Mouse (Mus musculus) forebrain, embryonic 11.5 days (tissue): ENCODE data around the gene Fuca1. TPM values are rescaled to one million over a fixed set of nuclear protein-coding genes. Genes with fewer than 3 reads are reported as not detected.
A peak's percentile ranks its signal among the peaks of the same experiment; 100 is the strongest.

ENCODE experiments used
- ATAC-seq: fragments of 200-750 bp; cut with Nextera tagmentation; replicated peaks from 2 replicates; pipeline ENCODE4 v1.8.0; 2017; ENCODE audit warnings: moderate TSS enrichment; ENCODE audit not compliant: low FRiP score
- DNase-seq: peaks from one replicate; pipeline ENCODE4 v3.0.0-alpha.2; 2017; ENCODE audit warnings: low spot score
- H3K27ac ChIP-seq: fragments of 300-500 bp; sonication (generic); 2 replicates; pipeline ENCODE4 v1.5.1; 2014; ENCODE audit warnings: low read depth, low read length
- H3K27me3 ChIP-seq: fragments of 300-500 bp; sonication (generic); 2 replicates; pipeline ENCODE4 v1.6.1; 2014; ENCODE audit warnings: mild to moderate bottlenecking, low read length, mixed read lengths; ENCODE audit not compliant: control insufficient read depth, insufficient read depth
- H3K36me3 ChIP-seq: fragments of 300-500 bp; sonication (generic); 2 replicates; pipeline ENCODE4 v1.6.1; 2014; ENCODE audit warnings: mild to moderate bottlenecking, low read length, moderate library complexity, mixed read lengths; ENCODE audit not compliant: control insufficient read depth, insufficient read depth
- H3K4me1 ChIP-seq: fragments of 300-500 bp; sonication (generic); replicated peaks from 2 replicates; pipeline ENCODE4 v1.6.1; 2014; ENCODE audit warnings: low read length, mixed read lengths; ENCODE audit not compliant: control insufficient read depth, insufficient read depth
- H3K4me2 ChIP-seq: fragments of 300-500 bp; sonication (generic); 2 replicates; pipeline ENCODE4 v1.6.1; 2014; ENCODE audit warnings: low read depth, mild to moderate bottlenecking, low read length, moderate library complexity, mixed read lengths; ENCODE audit not compliant: severe bottlenecking
- H3K4me3 ChIP-seq: fragments of 300-500 bp; sonication (generic); 2 replicates; pipeline ENCODE4 v1.5.1; 2014; ENCODE audit warnings: low read depth, low read length
- H3K9ac ChIP-seq: fragments of 300-500 bp; sonication (generic); 2 replicates; pipeline ENCODE4 v1.6.1; 2014; ENCODE audit warnings: low read length
- H3K9me3 ChIP-seq: fragments of 300-500 bp; sonication (generic); 2 replicates; pipeline ENCODE4 v1.6.1; 2016; ENCODE audit warnings: low read length, mixed read lengths; ENCODE audit not compliant: control insufficient read depth
- WGBS: fragments of 180-500 bp; shearing (Covaris S2); extraction: QIAGEN DNeasy Blood & Tissue Kit; methylation state at CpG from one replicate; pipeline ENCODE4 v1.1.7; 2014; 5-methylcytosine and 5-hydroxymethylcytosine counted together
- polyA plus RNA-seq: library from polyadenylated mRNA; unstranded; fragments of >200 nt; fragmentation: Nextera tagmentation; extraction: Ambion mirVana; gene quantifications from 2 replicates; pipeline ENCODE4 v1.2.1, GENCODE M21; 2014

Gene Fuca1
- polyA plus RNA-seq, 1 experiment from 2014 or later = 49.2 TPM

DNA sequence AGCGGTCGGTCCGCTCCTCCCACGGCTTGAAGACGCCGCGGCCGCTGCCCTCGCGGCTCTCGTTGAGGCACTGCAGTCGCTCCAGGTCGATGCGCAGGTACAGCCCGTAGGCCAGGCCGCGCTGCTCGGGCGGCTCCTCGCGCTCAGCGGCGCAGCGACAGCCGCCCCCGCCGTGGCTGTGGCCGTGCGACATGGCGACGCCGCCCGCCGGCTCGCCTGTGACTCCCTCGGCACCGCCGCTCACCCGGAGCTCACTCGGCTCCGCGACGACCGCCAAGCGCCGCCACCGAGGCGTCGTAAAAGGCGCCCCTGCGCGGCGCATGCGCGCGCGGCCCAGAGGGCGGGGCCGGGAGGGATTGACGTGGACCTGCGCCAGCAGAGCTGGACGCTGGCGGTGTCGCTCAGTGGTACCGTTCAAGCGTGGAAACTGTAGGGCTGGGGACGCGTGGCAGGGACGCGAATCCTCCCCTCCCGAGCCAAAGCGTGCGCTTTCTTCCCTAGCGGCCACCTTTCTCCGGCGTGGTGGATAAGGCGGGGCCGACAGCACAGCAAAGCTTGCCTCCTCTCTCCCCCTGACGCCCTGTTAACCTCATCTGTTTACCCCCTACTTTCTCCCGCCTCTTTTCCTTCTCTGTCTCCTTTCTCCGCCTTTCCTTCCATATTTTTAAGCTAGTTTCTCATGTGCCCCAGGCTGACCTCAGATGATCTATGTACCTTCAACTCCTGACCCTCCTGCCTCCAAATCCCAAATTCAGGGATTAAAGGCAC, 66.6 kb downstream of the Fuca1 start, which contains the start of gene Pithd1:
Pithd1 (minus strand) TSS at position 322 of the 768 bp plus-strand sequence.
- peaks cover 8% of the 10 kb centered on the region for H3K4me1 ChIP-seq
- H3K27me3 ChIP-seq = no peaks in the 10 kb centered on the region
- under 1% methylated on average over 76 of the region's 81 CpGs for WGBS
- peak within 1 kb of the TSS; percentile 91 for H3K9ac ChIP-seq
- peak within 1 kb of the TSS; percentile 64 for H3K4me2 ChIP-seq
- peak within 1 kb of the TSS; percentile 62 for H3K27ac ChIP-seq
- H3K36me3 ChIP-seq = no peaks in the 10 kb centered on the region; the same call in 1 of the 2 replicates
- no peaks in the 10 kb centered on the region for H3K9me3 ChIP-seq
- ATAC-seq (peak; percentile 93), DNase-seq (peak; percentile 95)
- peak within 1 kb of the TSS; percentile 90 for H3K4me3 ChIP-seq

- no peaks in the 10 kb centered on the region for H3K27me3 ChIP-seq
- DNase-seq (no peak), ATAC-seq (no peak)
- no peaks in the 10 kb centered on the region; the same call in 1 of the 2 replicates for H3K36me3 ChIP-seq
- peak overlapping the region; percentile 91 for H3K9ac ChIP-seq
- H3K27ac ChIP-seq = no peak overlapping the region
- peak overlapping the region; percentile 64; the same call in 1 of the 2 replicates for H3K4me2 ChIP-seq
- peak overlapping the region; percentile 90 for H3K4me3 ChIP-seq
- peaks cover 8% of the 10 kb centered on the region for H3K4me1 ChIP-seq
- H3K9me3 ChIP-seq = no peaks in the 10 kb centered on the region
- WGBS = 67% methylated on average over 9 of the region's 9 CpGs
Observed at GRCm38 (mm10) chr4:135987714-135988113, 67.2 kb downstream of the Fuca1 start.

Other genes starting within 250 kb of the Fuca1 start
- gene Ifnlr1, start 234.4 kb upstream of the Fuca1 start, polyA plus RNA-seq = 0.32 and 0.59 TPM in 2 replicates
- not detected in 2 replicates for gene Il22ra1, start 192.6 kb upstream of the Fuca1 start, polyA plus RNA-seq
- 0.17 TPM in 1 of 2 replicates, not detected in the other for gene Myom3, start 161.0 kb upstream of the Fuca1 start, polyA plus RNA-seq
- 392 and 452 TPM in 2 replicates for gene Srsf10, start 65.0 kb upstream of the Fuca1 start, polyA plus RNA-seq
- 220 and 234 TPM in 2 replicates for gene Pnrc2, start 46.9 kb upstream of the Fuca1 start, polyA plus RNA-seq
- 0.13 and 0.17 TPM in 2 replicates for gene Cnr2, start 25.3 kb upstream of the Fuca1 start, polyA plus RNA-seq
- gene Hmgcl, start 25.7 kb downstream of the Fuca1 start, polyA plus RNA-seq = 55.9 and 59.9 TPM in 2 replicates
- gene Gale, start 43.0 kb downstream of the Fuca1 start, polyA plus RNA-seq = 29.9 and 32.5 TPM in 2 replicates
- 169 and 178 TPM in 2 replicates for gene Lypla2, start 51.9 kb downstream of the Fuca1 start, polyA plus RNA-seq
- gene Pithd1, start 66.5 kb downstream of the Fuca1 start, polyA plus RNA-seq = 64.9 and 67.6 TPM in 2 replicates
- gene Eloa, start 101.0 kb downstream of the Fuca1 start, polyA plus RNA-seq = 41.0 and 43.9 TPM in 2 replicates
- gene Rpl11, start 132.7 kb downstream of the Fuca1 start, polyA plus RNA-seq = 388 and 392 TPM in 2 replicates
- gene Id3, start 222.8 kb downstream of the Fuca1 start, polyA plus RNA-seq = 351 and 380 TPM in 2 replicates